Mouse (Mus musculus): ENCODE measurements around the gene Cmklr1.

The Cmklr1 gene

DNA sequence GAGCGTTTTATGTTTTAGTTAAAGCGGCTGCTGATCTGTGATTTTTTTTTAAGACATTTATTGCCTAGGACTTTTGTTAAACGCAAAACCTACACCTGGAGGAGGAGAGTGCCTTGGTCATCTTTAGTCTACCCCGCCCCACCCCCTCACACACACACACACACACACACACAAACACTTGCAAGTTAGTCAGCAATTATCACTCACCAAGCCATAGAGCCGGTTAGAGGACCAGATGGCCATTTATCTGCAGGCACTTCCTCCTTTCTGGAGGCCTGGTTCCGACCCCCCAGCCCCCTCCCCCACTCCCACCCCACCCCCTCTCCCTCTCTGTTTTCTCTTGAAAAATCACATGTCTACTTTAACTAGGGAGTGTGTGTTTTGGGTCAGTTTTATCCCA, 65.8 kb downstream of the Cmklr1 start:
- no peak for DNase-seq

DNA sequence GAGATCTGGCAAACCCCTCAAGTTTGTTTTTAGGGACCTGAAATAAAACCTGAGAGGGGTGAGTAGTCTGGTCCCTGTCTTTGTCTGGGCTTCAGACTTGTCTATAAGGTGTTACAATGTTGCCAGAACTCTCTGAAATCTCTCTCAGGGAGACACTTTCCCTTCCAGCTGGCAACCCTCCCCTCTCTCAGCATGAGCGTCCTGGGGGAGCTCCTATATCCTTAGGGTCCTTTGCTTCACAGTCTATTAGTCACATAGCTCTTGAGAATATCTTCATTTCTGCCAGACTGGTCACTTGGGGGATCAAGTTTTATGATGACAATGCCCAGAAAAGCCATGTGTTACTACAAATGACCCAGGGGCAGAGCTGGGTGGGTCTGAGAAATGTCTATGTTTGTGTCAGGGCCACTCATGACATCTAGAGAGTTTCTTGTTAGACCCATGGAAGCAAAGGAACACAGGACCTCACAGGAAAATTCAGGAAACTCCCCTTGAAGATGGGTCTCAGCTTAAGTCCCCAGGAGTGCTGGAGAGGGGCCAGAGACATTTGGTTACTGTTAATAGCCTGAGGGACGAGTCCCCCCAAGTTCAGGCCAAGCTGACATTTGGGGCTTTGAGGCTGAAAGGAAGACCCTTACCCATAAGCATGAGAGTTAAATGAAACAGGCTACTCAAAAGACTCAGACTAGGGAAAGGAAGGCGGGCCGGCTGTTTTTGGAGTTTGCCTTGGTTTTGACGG, 66.6 kb downstream of the Cmklr1 start:
- DNase-seq, result no peak

DNA sequence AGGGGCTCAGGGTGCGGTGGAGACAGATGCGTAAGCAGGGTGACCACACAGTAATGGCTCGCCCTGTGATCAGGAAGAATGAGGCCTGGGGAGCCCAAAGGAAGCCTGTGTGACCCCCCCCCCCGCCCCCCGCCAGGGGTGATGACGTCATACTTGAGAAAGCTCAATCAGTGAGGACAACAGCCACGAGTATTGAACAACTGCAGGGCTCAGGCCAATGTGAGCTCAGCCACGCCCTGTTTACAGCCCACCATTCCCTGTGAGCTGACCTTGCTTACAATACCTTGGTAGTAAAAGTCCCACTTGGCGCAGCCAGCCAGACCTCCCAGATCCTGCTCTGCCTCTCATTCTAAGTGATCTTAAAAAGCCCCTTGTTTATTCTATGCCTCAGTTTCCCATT, 69.4 kb downstream of the Cmklr1 start:
- no peak for DNase-seq

DNA sequence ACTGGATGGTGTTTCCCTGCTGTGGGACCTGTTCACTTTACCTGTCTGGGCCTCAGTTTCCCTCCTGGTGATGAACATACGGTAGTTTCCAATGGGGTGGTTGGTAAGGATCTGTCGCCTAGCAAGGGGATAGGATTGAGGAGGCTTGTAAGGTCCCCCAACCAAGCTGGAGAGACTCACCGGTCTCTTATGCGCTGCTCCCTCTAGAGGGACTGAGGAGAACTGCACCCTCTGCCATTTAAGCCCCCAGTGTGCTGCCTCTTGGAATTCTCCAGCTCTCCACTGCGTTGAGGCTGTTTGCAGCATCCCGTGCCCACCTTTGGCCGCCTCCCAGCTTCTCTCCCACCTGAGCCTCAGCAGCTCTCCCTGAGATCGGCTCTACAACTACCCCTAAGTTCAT, 70.0 kb downstream of the Cmklr1 start:
- no peak for DNase-seq

DNA sequence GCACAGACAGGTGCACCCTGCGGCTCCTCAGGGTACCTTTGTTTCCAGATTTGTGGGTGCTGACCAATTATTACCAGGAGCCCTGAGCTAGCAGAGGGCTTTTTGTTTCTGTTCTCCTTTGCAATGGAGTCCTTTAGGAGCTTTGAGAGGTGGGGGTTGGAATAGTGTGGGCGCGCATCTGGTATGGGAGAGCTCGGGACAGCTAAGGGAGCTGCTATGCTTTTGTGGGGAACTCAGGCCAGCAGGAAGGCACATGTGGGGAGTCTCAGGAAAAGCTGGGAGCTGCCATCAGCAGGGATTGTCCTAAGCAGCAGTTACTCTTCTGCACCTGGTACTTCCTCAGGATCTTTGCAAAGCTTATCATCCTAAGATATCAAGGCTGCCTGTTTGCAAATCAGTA, 71.1 kb downstream of the Cmklr1 start:
- no peak for DNase-seq

DNA sequence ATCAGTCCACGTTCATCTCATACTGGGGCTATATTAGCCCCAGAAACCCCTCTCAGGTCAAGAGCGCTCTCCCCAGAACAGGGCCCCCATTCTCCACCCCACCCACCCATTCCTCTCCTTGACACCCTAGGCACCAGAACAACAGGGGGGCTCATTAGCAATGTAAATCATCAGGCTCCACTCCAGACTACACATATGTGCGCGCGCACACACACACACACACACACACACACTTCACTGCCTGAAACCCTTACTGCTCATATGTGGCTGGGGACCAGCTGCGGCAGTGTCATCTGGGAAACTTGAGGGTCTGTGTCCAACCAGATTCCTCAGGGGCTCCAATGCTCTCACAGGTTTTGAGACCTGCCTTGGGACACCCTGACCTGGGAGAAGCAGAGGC, 71.8 kb downstream of the Cmklr1 start:
- no peak for DNase-seq

DNA sequence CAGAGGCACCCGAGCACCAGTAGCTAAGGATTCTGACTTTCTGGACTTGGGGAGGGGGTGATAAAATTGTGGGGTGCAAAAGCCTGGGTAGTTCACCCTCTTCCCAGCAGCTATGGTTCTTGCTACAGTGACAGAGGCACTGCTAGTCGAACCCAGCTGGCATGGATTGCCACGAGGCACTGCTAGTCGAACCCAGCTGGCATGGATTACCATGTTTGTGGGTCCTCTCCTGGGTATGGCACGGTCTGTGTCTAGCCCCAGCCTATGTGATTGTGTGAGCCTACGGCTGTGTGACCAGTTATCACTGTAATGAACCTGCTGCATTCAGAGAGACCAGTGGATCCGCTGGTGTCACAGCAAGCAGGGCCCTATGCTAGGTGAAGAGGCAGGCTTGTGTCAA, 72.7 kb downstream of the Cmklr1 start:
- no peak for DNase-seq

DNA sequence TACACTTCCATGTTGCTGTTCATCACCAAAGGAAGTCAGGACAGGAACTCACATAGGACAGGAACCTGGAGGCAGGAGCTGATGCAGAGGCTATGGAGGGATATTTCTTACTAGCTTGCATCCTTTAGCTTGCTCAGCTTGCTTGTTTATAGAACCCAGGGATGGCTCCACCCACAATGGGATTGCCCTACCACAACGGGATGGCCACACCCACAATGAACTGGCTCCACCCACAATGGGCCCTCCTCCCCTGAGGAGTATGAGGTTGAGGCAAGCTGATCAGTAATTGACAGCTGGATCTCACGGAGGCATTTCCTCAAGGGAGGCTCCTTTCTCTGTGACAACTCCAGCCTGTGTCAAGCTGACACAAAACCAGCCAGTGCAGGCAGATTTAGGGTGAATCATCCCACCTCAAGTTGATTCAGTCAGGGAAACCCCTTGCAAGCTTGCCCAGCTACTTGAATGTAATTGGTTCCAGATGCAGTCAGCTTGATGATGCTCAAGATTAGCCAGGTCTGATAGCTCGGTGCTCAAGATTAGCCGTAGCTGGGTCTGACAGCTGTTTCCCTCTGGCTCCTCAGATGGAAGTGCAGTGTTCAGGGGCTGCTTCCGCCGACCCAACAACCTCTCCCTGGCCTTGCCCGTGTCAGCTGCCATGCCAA, 80.0 kb downstream of the Cmklr1 start:
- no peak for DNase-seq

DNA sequence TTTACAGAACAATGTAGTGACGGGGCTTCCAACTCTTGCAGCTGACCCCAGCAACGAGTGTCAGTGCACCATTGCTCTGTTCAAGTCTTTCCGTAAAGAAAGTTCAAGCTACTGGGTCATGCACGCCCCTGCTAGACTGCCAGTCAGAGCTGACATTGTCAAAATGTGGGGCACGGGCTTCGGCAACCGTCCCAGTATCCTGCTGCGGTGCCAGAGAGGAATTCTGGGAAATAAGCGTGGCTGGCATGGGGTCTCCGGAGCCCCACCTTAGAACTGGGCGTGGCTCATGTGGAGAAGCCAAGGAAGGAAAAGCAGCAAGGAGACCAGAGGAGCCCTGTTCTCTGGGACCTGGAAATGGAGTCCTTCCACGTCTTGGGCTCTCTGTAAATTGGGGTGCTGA, 84.4 kb downstream of the Cmklr1 start:
- no peak for DNase-seq

DNA sequence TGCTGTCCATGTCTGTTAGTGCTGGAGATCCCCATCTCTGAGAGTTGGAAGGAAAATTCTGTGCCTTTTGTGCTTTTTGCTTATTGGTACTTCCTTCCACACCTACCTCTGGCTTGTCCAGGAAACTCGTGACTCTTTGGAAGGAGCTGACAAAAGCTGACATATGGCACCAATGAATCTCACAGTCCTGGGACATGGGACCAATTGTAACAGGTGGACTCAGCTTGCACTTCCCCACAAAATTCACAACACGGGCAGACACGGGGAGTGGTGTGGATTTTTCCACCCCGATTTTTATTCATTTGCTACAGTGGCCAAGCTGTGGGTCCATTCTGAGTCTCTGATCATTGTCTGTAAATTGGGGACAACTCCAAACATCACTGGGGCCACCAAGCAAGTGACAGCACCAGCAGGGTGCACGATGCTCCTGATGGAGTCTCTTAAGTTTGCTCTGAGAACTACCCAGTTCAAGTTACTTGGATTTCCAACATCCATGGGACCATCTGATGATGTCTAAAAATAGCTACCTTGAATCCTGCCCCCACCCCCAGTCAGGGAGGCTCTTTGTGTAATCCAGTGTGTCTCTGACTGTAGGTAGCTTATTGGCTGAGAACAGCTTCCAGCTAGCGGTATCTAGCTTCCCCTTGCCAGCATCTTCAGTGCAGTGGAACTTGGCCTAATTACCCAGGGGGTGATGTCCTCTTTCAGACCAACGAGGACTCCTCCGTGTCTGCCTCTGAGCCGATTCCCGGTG, 84.9 kb downstream of the Cmklr1 start:
- DNase-seq, result no peak

DNA sequence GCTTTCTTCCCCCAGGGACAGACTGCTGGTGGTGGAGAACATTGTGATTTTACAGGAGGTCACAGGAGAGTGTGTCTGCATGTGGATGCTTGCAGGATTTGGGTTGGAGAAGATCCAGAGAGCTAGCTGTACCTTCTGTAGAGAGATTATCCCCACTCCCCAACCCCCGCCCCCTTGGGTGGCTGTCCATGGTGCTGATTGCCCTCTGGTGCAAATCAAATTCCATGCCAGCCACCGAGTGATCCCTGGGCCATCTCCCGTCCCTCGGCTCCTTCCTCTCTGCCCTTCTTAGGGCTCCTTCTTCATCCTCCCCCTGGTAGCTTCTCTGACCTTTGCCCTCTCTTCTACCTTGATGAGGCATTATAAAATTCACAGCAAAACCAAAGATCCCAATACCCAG, 85.8 kb downstream of the Cmklr1 start:
- no peak for DNase-seq
